Mouse (Mus musculus): ENCODE measurements around the gene Rpl13a. TPM values are rescaled to one million over a fixed set of nuclear protein-coding genes. Genes with fewer than 3 reads are reported as not detected.
"Not testable (repeated sequence)": the region's sequence is repeated elsewhere in the genome, so short reads cannot be mapped to it uniquely, and the experiment has no call there.

Gene Rpl13a
- polyA plus RNA-seq, 1 experiment: 1,255 TPM

DNA sequence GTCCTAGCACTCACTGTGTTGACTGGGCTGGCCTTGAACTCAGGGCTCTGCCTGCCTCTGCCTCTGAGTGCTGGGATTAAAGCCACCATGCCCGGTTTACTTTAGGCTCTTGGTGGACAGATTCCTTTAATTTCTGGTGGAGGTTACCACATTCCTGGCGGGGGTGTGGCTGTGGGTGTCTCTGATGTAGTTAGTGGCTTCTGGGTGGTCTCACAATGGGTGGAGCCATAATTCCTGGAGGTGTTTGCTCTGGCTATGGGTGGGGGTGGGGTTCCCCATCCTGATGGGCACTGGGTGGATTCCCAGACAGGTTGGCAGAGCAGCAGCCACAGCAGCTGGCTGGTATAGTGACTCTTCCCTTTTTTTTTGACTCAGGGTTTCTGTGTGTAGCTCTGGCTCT is 16.6 kb downstream of the Rpl13a start:
- DNase-seq: no peak
- 40% methylated on average over 2 of the region's 2 CpGs for WGBS
- no peak overlapping the region for H3K4me3 ChIP-seq (replicated peaks; ENCODE audit: extremely low read depth, low read depth, low read length)
- TF ChIP-seq CTCF (IDR thresholded peaks at IDR 0.05; ENCODE audit: insufficient read depth, low read length) (no peak), POLR2A (IDR thresholded peaks at IDR 0.05; ENCODE audit: borderline replicate concordance, extremely low read depth, low read depth, low read length) (no peak)
- no peaks in the 10 kb centered on the region for H3K4me1 ChIP-seq (ENCODE audit: control insufficient read depth, insufficient read depth, low read length)

DNA sequence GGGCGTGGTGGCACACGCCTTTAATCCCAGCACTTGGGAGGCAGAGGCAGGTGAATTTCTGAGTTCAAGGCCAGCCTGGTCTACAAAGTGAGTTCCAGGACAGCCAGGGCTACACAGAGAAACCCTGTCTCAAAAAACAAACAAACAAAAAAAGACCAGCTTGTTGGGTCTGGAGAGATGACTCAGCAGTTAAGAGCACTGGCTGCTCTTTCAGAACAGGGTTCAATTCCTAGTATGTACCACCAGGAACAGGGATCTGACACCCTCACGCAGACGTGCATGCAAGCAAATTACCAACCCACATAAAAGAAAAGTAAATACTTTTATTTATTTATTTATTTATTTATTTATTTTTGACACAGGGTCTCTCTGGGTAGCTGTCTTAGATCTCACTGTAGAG is 18.5 kb downstream of the Rpl13a start:
- WGBS: 83% methylated on average over 4 of the region's 4 CpGs
- not testable (repeated sequence) for DNase-seq; H3K4me3 ChIP-seq (replicated peaks; ENCODE audit: extremely low read depth, low read depth, low read length); H3K4me1 ChIP-seq (ENCODE audit: control insufficient read depth, insufficient read depth, low read length)

DNA sequence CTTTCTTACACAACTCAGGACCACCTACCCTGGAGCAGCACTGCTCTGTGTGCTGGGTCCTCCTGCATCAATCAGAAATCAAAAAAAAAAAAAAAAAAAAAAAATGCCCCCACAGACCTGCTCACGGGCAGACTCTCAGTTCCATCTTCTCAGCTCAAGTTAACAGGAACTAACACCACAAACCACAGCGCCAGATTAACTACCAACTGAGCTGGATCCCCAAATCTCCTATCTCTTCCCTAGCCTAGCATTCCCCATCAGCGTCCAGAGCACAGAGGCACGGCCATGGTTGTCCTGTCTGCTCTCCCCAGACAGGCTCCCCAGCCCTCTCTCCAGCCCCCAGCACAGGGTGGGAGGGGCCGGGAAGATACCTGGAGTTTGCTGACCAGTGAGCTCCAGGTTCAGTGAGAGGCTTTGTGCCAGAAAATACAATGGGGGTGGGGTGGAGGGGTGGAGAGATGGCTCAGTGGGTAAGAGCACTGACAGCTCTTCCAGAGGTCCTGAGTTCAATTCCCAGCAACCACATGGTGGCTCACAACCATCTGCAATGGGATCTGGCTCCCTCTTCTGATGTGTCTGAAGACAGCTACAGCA is 21.4 kb downstream of the Rpl13a start:
- peaks cover 7% of the 10 kb centered on the region for H3K4me1 ChIP-seq (ENCODE audit: control insufficient read depth, insufficient read depth, low read length)
- TF ChIP-seq POLR2A (IDR thresholded peaks at IDR 0.05; ENCODE audit: borderline replicate concordance, extremely low read depth, low read depth, low read length): no peak
- TF ChIP-seq CTCF (IDR thresholded peaks at IDR 0.05; ENCODE audit: insufficient read depth, low read length): no peak
- no peak overlapping the region for H3K4me3 ChIP-seq (replicated peaks; ENCODE audit: extremely low read depth, low read depth, low read length)
- no peak for DNase-seq
- WGBS: 60% methylated on average over 5 of the region's 5 CpGs

DNA sequence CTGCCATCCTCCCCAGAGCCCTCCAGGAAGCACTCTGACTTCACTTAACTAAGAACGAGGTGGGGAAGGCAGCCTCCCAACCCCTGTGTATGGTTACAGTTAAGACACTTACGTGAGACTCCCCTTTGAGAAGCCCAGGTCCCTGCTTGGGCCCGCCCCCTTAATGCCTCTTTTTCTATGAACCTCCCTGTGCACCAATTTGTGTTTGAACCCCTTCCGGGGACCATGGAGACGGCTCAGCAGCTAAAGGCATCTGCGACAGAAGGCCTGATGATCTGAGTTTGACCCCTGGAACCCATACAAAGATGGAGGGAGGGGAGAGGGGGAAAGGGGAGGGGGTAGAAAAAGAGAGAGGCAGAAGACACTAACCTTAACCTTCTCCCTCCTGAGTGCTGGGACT is 22.1 kb downstream of the Rpl13a start:
- Histone ChIP-seq H3K4me1 (ENCODE audit: control insufficient read depth, insufficient read depth, low read length) (peaks cover 7% of the 10 kb centered on the region), H3K4me3 (replicated peaks; ENCODE audit: extremely low read depth, low read depth, low read length) (no peak overlapping the region)
- 78% methylated on average over 6 of the region's 6 CpGs for WGBS
- TF ChIP-seq CTCF (IDR thresholded peaks at IDR 0.05; ENCODE audit: insufficient read depth, low read length) (no peak), POLR2A (IDR thresholded peaks at IDR 0.05; ENCODE audit: borderline replicate concordance, extremely low read depth, low read depth, low read length) (no peak)
- no peak for DNase-seq

DNA sequence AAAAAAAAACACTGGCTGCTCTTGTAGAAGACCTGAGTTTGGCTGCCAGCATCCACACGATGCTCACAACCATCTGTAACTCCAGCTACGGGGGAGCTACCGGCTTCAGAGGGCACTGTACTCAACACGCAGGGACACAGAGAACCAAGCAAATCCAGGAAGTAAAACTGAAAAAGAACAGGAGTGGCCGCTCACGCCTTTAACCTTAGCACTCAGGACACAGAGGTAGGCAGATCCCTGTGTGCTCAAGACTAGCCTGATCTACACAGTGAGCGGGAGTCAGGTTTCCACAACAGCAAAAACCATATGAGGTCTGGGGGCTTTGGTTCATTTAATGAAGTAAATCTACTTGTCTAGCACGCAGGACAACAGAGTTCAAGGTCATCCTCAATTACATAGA is 23.1 kb downstream of the Rpl13a start:
- TF ChIP-seq CTCF (IDR thresholded peaks at IDR 0.05; ENCODE audit: insufficient read depth, low read length) (no peak), POLR2A (IDR thresholded peaks at IDR 0.05; ENCODE audit: borderline replicate concordance, extremely low read depth, low read depth, low read length) (no peak)
- DNase-seq: no peak
- H3K4me3 ChIP-seq (replicated peaks; ENCODE audit: extremely low read depth, low read depth, low read length): no peak overlapping the region
- WGBS: 72% methylated on average over 8 of the region's 8 CpGs
- peaks cover 7% of the 10 kb centered on the region for H3K4me1 ChIP-seq (ENCODE audit: control insufficient read depth, insufficient read depth, low read length)

DNA sequence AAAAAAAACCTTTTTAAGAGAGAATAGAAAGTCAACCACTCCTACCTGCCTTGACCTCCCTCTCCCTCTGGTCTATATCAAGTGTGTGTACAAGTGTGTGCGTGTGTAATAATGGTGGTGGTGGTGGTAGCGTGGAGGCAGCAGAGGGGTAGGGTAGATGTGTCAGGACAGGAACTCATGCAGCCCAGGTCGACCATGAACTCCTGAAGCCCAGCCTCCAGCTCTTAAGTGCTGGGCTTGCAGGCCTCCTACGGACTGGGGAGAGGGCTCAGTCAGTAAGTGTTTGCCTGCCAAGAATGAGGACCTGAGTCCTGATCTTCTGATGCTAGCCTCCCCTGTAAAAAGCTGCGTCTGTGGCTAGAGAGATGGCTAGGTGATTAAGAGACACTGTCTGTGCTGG is 23.6 kb downstream of the Rpl13a start:
- WGBS: 71% methylated on average over 5 of the region's 5 CpGs
- H3K4me3 ChIP-seq (replicated peaks; ENCODE audit: extremely low read depth, low read depth, low read length): no peak overlapping the region
- DNase-seq: no peak
- H3K4me1 ChIP-seq (ENCODE audit: control insufficient read depth, insufficient read depth, low read length): peaks cover 7% of the 10 kb centered on the region
- TF ChIP-seq POLR2A (IDR thresholded peaks at IDR 0.05; ENCODE audit: borderline replicate concordance, extremely low read depth, low read depth, low read length): no peak
- no peak for TF ChIP-seq CTCF (IDR thresholded peaks at IDR 0.05; ENCODE audit: insufficient read depth, low read length)

DNA sequence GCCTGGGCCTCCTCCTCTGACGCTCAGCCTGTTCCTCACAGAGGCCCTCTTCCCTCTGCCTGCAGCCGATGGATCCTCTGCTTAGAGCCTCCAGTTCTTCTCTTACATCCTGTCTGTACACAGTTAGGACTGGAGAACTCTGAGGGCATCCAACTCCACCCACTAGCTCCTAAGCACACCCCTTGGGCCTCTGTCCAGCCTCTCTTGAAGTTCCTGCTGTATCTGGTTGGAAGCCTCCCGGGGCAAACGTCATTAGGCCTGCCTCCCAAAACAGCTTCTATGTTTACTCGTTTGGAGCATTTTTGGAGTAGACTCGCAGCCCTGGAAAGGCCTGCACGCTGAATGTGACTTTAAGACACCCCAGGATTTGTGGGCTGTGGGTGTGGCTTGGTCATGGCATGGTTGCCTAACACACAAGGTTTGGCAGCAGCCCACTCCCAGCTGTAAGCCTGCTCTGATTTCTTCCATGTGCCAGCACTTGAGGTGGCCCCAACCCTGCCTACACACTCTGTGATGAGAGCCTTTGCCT is 24.8 kb downstream of the Rpl13a start, which contains the start of gene Fcgrt:
TSS of gene Fcgrt (minus strand) at position 200 of the 529 bp plus-strand sequence.
- Histone ChIP-seq H3K4me1 (ENCODE audit: control insufficient read depth, insufficient read depth, low read length) (peaks cover 7% of the 10 kb centered on the region), H3K4me3 (replicated peaks; ENCODE audit: extremely low read depth, low read depth, low read length) (peak within 1 kb of the TSS; percentile 70)
- 7% methylated on average over 7 of the region's 7 CpGs for WGBS
- no peak for TF ChIP-seq CTCF (IDR thresholded peaks at IDR 0.05; ENCODE audit: insufficient read depth, low read length)
- peak; percentile 85; the same call in 1 of the 2 replicates for TF ChIP-seq POLR2A (IDR thresholded peaks at IDR 0.05; ENCODE audit: borderline replicate concordance, extremely low read depth, low read depth, low read length)
- DNase-seq: peak; percentile 93

DNA sequence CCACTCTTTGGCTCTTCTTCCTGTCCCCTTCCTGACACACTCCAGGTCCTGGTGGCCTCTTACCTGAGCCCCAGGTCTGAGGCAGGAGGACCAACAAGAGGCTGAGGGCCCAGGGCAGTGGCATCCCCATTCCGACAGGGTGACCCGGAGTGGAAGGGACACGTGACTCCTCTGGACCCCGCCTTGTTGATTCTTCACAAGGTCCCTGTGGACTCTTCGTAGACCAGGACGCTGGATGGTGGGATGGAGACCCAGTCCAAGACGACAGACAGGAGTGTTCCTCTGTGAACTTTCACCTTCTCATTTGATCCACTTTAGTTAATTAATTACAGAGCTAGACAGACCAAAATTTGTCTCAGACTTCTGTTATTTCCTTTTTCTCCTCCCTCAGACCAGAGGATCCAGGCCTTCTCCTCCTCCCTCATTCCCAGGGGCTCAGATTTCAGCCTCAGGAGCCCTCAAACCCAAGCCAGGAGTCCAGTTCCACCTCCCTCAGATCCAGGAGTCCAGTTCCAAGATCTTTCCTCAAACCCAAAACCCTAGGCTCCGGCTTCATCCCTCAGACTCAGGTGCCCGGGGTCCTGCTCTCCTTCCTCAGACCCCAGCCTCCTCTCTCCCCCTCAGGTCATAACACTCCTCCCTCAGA is 25.5 kb downstream of the Rpl13a start:
- H3K4me3 ChIP-seq (replicated peaks; ENCODE audit: extremely low read depth, low read depth, low read length): peak overlapping the region; percentile 70
- DNase-seq: no peak
- WGBS: 43% methylated on average over 9 of the region's 9 CpGs
- no peak for TF ChIP-seq CTCF (IDR thresholded peaks at IDR 0.05; ENCODE audit: insufficient read depth, low read length)
- peak; percentile 26; the same call in 1 of the 2 replicates for TF ChIP-seq POLR2A (IDR thresholded peaks at IDR 0.05; ENCODE audit: borderline replicate concordance, extremely low read depth, low read depth, low read length)
- H3K4me1 ChIP-seq (ENCODE audit: control insufficient read depth, insufficient read depth, low read length): peaks cover 7% of the 10 kb centered on the region

DNA sequence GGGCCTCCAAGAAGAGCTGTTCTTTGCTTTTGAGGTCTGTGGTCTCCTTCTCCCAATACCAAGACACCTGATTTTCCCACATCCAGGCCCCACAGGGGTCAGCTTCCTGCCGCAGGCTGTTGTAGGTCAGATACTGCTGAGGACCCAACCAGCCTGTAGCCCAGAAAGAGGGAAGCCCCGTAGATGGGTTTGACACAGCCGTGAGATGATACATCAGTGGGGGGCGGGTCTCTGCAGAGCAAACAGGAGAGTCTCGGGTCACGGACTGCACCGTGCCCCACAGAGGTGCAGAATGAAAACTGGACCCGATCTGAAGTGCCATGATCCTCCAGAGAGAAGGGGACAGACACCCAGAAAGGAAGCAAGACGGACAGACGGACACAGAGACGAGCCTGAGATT is 26.1 kb downstream of the Rpl13a start:
- WGBS: 53% methylated on average over 11 of the region's 11 CpGs
- no peak for DNase-seq
- H3K4me3 ChIP-seq (replicated peaks; ENCODE audit: extremely low read depth, low read depth, low read length): peak overlapping the region; percentile 57
- H3K4me1 ChIP-seq (ENCODE audit: control insufficient read depth, insufficient read depth, low read length): peaks cover 7% of the 10 kb centered on the region
- TF ChIP-seq CTCF (IDR thresholded peaks at IDR 0.05; ENCODE audit: insufficient read depth, low read length): no peak
- TF ChIP-seq POLR2A (IDR thresholded peaks at IDR 0.05; ENCODE audit: borderline replicate concordance, extremely low read depth, low read depth, low read length): no peak

DNA sequence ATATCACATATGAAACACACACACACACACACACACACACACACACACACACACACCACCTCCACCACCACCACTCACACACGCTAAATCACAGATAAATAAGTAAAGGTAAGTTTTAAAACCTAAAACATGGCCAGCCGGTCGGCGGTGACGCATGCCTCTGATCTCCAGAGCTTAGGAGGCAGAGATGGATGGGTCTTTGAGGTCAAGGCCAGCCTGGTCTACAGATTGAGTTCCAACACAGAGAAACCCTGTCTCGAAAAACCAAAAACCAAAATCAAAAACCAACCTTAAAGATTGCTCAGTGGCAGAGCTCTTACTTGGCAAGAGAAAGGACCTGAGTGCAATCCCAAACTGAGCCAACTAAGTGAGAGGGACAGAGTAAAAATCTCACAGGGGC is 28.5 kb downstream of the Rpl13a start:
- 87% methylated on average over 6 of the region's 6 CpGs for WGBS
- Histone ChIP-seq H3K4me3 (replicated peaks; ENCODE audit: extremely low read depth, low read depth, low read length) (no peak overlapping the region), H3K4me1 (ENCODE audit: control insufficient read depth, insufficient read depth, low read length) (peaks cover 7% of the 10 kb centered on the region)
- no peak for DNase-seq
- TF ChIP-seq CTCF (IDR thresholded peaks at IDR 0.05; ENCODE audit: insufficient read depth, low read length): no peak
- TF ChIP-seq POLR2A (IDR thresholded peaks at IDR 0.05; ENCODE audit: borderline replicate concordance, extremely low read depth, low read depth, low read length): no peak

All from lung, adult 2 months (tissue).